Mouse (Mus musculus): ENCODE data around the gene Hpf1.

Hpf1 gene

GRCm38 (mm10) chr8:60889843-60890519 is at the start of gene Hpf1:
Gene Hpf1, plus strand, starts transcription at chr8:60890418.
- POLR2A ChIA-PET: interaction anchor here (0.6 to 3.3 kb wide), 53 partner anchors 9 to 632 kb away, joined by 3 to 27 read pairs (median 4); partner anchors contain the start of genes Clcn3 (in 2 of the 4), Nek1 (in 2 of the 4) and Aadat (in 1 of the 4)
- CTCF ChIA-PET: interaction anchor here in 3 of 4 experiments (0.5 to 1.1 kb wide), 9 partner anchors 10 to 609 kb away, joined by 3 to 13 read pairs (median 4); no protein-coding TSS in a partner anchor

- POLR2A ChIA-PET: interaction anchor here in 1 of 4 experiments (0.8 kb wide), 1 partner anchor 17 kb away, joined by 3 read pairs; no protein-coding TSS in a partner anchor
Observed at GRCm38 (mm10) chr8:60842388-60842787, 47.8 kb upstream of the Hpf1 start.

GRCm38 (mm10) chr8:60857559-60857958 is 32.7 kb upstream of the Hpf1 start:
- ChIA-PET POLR2A (no interaction called here), CTCF (interaction anchor here in 1 of 4 experiments (1.3 kb wide), 1 partner anchor 14 kb away, joined by 3 read pairs; no protein-coding TSS in a partner anchor)

More at GRCm38 (mm10) chr8:60842388-60842787, 47.8 kb upstream of the Hpf1 start:
- CTCF ChIA-PET: no interaction called here

- CTCF ChIA-PET: interaction anchor here in 1 of 4 experiments (0.7 to 1.3 kb wide), 2 partner anchors 13 to 22 kb away, joined by 3 to 4 read pairs; no protein-coding TSS in a partner anchor
- POLR2A ChIA-PET: interaction anchor here in 1 of 4 experiments (1.3 kb wide), 1 partner anchor 674 kb away, joined by 5 read pairs; no protein-coding TSS in a partner anchor
Observed at GRCm38 (mm10) chr8:60858091-60858490, 32.1 kb upstream of the Hpf1 start.

- CTCF ChIA-PET: interaction anchor here in 1 of 4 experiments (0.7 kb wide), 1 partner anchor 23 kb away, joined by 4 read pairs; no protein-coding TSS in a partner anchor
- POLR2A ChIA-PET: interaction anchor here in 2 of 4 experiments (0.8 to 1.3 kb wide), 3 partner anchors 17 to 673 kb away, joined by 3 to 5 read pairs (median 3); partner anchors contain the start of gene Hpf1 (in 1 of the 2)
Observed at GRCm38 (mm10) chr8:60858911-60859476, 31.2 kb upstream of the Hpf1 start.

GRCm38 (mm10) chr8:60859605-60860004 is 30.6 kb upstream of the Hpf1 start:
- ChIA-PET POLR2A (interaction anchor here in 2 of 4 experiments (0.8 to 1.3 kb wide), 3 partner anchors 17 to 673 kb away, joined by 3 to 5 read pairs (median 3); partner anchors contain the start of gene Hpf1 (in 1 of the 2)), CTCF (no interaction called here)

- ChIA-PET CTCF (no interaction called here), POLR2A (no interaction called here)
Observed at GRCm38 (mm10) chr8:60860749-60861148, 29.5 kb upstream of the Hpf1 start.

- ChIA-PET CTCF (no interaction called here), POLR2A (interaction anchor here in 1 of 4 experiments (1.3 kb wide), 1 partner anchor 131 kb away, joined by 3 read pairs; the partner anchor contains the start of gene Nek1)
Observed at GRCm38 (mm10) chr8:60861783-60862182, 28.4 kb upstream of the Hpf1 start.

- ChIA-PET POLR2A (interaction anchor here in 2 of 4 experiments (0.5 to 1.4 kb wide), 4 partner anchors 17 to 898 kb away, joined by 3 to 7 read pairs (median 4); no protein-coding TSS in a partner anchor), CTCF (interaction anchor here in 2 of 4 experiments (0.6 to 2.0 kb wide), 2 partner anchors 359 to 615 kb away, joined by 3 to 4 read pairs; partner anchors contain the start of gene Aadat (in 1 of the 2))
Observed at GRCm38 (mm10) chr8:60864875-60865274, 25.3 kb upstream of the Hpf1 start.

GRCm38 (mm10) chr8:60865504-60866114 is 24.6 kb upstream of the Hpf1 start:
- POLR2A ChIA-PET: interaction anchor here in 1 of 4 experiments (0.5 kb wide), 1 partner anchor 232 kb away, joined by 7 read pairs; no protein-coding TSS in a partner anchor
- CTCF ChIA-PET: interaction anchor here in 1 of 4 experiments (2.0 kb wide), 1 partner anchor 360 kb away, joined by 4 read pairs; the partner anchor contains the start of gene Aadat

- ChIA-PET CTCF (interaction anchor here in 1 of 4 experiments (0.6 kb wide), 1 partner anchor 1455 kb away, joined by 3 read pairs; no protein-coding TSS in a partner anchor), POLR2A (no interaction called here)
Observed at GRCm38 (mm10) chr8:60867468-60868115, 22.6 kb upstream of the Hpf1 start.

GRCm38 (mm10) chr8:60868236-60868965 is 21.8 kb upstream of the Hpf1 start:
- CTCF ChIA-PET: interaction anchor here in 1 of 4 experiments (1.0 kb wide), 1 partner anchor 236 kb away, joined by 3 read pairs; the partner anchor contains the start of gene Mfap3l

GRCm38 (mm10) chr8:60869761-60870160 is 20.5 kb upstream of the Hpf1 start:
- ChIA-PET POLR2A (no interaction called here), CTCF (no interaction called here)

More at GRCm38 (mm10) chr8:60868236-60868965, 21.8 kb upstream of the Hpf1 start:
- POLR2A ChIA-PET: no interaction called here

GRCm38 (mm10) chr8:60870231-60871193 is 19.7 kb upstream of the Hpf1 start:
- CTCF ChIA-PET: interaction anchor here in 1 of 4 experiments (1.2 kb wide), 1 partner anchor 13 kb away, joined by 3 read pairs; no protein-coding TSS in a partner anchor
- POLR2A ChIA-PET: interaction anchor here in 2 of 4 experiments (0.7 to 1.7 kb wide), 3 partner anchors 20 to 122 kb away, joined by 3 to 8 read pairs (median 5); partner anchors contain the start of gene Hpf1 (in 2 of the 2)

- ChIA-PET CTCF (no interaction called here), POLR2A (no interaction called here)
Observed at GRCm38 (mm10) chr8:60878617-60879016, 11.6 kb upstream of the Hpf1 start.

- ChIA-PET CTCF (no interaction called here), POLR2A (interaction anchor here in 1 of 4 experiments (0.6 to 1.6 kb wide), 5 partner anchors 12 to 292 kb away, joined by 3 to 4 read pairs (median 3); no protein-coding TSS in a partner anchor)
Observed at GRCm38 (mm10) chr8:60883419-60884137, 6.6 kb upstream of the Hpf1 start.
